Mouse (Mus musculus) monocyte, adult 2 months (primary cell): ENCODE data around the gene Emc7.
A peak's percentile ranks its signal among the peaks of the same experiment; 100 is the strongest.
"Not testable (repeated sequence)": the region's sequence is repeated elsewhere in the genome, so short reads cannot be mapped to it uniquely, and the experiment has no call there.

Experiments used
- DNase-seq, 2 experiments: peaks; one replicate each; pipeline ENCODE4 v3.0.0; 2022; ENCODE audit warnings: low spot score in 2 of 2, low read depth in 1 of 2

The Emc7 gene

DNA sequence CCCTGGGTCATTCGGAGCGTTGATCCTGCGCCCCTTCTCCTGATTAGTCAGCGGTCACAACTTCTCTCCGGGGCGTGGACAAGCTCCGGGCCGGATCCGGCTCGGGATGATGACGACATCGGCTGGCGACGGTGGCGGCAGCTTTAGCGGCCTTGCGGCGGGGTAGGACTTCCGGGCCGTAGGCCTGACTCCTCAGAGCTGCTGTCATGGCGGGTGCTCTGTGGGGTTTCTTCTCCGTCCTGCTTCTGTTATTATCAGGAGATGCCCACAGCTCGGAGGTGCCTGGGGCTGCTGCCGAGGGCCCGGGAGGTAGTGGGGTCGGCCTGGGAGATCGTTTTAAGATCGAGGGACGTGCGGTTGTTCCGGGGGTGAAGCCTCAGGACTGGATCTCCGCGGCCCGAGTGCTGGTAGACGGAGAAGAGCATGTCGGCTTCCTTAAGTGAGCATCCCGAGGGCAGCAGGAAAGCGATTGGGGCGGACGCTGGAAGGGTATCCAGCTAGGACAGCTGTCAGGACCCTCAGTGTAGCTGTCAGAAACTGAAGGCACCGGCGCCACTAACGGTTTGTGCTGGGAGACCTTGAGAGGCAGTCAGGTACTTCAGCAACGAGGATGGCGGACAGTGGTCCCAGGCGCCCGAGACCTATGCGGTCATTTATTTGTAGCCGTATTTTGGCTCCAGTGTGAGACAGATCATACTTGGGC is at the start of gene Emc7:
Gene Emc7, plus strand, starts transcription at position 136 of the 703 bp plus-strand sequence.
- peak; percentile 85 to 95 for DNase-seq

DNA sequence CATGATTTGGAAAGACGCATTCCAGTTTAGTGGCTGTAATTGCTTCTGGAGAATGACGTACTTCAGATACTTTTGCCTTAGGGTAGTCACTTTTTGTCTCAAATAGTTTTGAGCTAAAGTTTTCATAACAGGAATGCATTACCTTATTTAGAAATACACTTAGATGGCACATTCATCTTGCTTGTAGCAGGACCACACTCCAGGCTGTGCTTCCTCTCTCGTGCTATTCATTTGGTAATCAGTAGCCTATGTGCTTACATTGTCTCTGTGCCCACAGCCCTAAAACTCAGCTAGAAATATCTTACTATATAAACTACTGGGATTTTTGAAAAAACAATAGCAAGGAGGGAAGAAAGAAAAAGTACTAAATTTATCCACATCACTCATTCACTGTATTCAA is 47.8 kb upstream of the Emc7 start:
- no peak for DNase-seq

DNA sequence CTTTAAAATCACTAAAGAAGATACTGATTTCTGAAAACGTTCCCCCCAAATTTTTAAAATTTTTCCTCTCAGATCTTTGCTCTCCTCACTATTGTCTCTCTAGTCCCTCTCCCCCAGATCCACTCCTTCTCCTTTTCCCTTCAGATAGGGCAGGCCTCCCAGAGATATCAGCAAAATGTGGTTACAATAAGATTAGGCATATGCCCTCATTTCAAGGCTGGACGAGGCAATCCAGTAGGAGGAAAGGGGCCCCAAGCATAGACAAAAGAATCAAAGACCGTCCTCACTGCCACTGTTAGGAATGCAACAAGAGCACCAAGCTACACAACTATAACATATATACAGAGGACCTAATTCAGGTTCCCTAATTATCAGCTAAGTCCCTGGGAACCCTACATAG is 29.5 kb upstream of the Emc7 start:
- no peak for DNase-seq

DNA sequence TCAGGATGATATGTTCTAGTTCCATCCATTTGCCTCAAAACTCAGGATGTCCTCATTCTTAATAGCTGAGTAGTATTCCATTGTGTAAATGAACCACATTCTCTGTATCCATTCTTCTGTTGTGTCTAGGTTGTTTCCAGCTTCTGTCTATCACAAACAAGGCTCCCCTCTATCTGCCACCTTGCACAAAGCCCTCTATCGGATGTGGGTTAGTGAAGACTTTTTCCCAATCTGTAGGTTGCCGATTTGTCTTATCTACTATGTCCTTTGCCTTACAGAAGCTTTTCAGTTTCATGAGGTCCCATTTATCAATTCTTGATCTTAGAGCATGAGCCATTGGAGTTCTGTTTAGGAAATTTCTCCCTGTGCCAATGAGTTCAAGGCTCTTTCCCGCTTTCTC is 26.3 kb upstream of the Emc7 start:
- not testable (repeated sequence) for DNase-seq

DNA sequence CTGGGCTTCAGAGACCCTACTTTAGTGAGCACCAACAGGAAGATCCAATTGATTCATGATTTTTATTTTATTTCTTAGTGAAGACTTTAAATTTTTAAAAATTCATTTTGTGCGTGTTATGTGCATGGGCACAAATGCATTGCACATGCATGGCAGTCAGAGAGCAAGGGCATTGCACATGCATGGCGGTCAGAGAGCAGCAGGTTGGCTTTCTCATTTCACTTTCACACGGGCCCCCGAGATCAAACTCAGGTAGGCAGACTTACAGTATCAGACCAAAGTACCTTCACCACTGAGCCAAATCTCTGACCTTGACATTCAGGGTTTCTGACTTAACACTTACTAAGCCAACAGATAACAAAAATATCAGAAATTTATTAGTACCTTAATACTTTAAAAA is 25.1 kb upstream of the Emc7 start:
- DNase-seq: no peak

DNA sequence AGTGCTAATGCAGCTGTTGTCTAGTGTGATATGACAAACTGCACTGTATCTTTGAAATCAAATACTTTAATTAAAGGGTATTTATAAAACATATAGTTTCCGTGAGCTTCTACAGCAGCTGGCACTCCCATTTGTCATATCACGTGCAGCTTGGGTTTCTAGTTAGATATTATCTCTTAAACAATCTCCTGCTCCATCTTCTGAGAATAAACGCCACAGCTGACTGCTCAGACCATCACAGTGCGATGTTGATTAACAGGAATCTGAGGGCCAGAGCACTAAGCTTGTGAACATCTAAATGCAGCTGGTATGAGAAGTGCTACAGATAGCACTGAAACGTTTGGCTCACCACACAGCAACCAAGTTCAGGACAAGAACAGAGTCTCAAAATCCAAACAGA is 24.4 kb upstream of the Emc7 start:
- no peak for DNase-seq

DNA sequence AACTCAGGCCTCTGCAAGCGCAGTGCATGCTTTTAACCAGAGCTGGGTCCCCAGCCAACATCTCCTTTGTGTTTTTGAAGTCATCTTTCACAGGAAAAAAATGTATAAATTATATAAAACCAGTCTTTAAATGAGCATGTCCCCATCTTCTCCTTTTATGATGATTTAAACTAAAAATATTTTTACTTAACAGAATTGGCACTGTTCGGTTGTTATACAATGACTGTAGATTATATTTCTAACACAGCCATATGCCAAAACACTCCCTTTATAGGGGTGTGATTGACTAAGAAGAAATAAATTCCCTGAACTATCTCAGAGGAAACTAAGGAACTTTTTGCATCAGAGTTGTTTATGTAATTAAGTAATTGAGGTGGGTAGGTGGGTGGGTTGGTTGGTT is 22.3 kb upstream of the Emc7 start:
- DNase-seq: no peak

DNA sequence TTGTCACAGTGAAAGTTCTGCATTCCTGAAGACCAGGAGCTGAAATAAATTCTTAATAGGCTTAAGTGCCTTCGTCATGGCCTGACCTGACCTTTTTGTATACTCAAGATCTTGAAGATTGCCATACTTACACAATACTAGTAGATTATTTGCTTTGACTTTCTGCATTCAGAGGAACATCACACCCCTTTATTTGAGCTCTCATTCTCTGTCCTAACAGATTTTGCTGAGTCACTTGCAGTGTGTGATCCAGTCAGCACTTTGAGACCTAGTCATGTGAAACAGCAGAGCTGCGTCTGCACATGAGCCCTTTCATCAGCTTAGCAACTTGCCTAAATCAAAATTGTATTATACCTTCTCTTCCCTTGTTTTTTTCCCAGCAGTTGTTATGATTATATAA is 21.4 kb upstream of the Emc7 start:
- DNase-seq: no peak

DNA sequence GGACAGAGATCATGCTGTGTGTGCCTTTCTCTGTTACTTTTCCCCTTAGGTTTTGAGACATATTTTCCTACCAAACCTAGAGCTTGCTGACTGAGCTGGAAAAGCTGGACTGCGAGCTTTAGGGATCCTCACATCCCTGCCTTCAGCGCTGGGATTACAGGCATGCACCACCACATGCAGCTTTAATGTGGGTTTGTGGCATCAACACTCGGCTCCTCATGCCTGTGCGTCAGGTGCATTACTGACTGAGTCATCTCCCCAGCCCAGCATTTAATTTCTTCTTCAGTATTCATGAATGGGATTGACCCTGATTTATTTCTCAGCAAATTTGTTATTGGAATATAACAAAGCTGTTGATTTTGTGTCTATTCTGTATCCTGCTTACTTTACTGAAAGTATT is 18.5 kb upstream of the Emc7 start:
- DNase-seq: no peak

DNA sequence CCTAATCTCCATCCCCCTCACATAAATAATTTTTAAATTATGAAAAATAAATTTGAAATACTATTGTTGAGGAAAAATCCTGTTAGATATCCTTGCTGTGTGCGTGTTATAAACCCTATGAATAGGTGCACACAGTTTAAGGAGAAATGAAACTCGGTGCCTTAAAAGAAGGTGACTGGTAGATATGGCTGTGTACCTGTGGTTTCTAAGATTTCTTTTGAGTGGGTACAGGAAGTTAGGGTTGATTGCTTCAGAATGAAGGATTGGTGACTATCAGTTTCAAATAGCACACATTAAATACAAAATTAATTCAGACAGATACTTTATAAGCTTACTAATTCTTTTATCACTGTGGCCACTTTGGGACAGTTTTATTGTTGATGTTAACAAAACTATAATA is 17.2 kb upstream of the Emc7 start:
- no peak for DNase-seq

DNA sequence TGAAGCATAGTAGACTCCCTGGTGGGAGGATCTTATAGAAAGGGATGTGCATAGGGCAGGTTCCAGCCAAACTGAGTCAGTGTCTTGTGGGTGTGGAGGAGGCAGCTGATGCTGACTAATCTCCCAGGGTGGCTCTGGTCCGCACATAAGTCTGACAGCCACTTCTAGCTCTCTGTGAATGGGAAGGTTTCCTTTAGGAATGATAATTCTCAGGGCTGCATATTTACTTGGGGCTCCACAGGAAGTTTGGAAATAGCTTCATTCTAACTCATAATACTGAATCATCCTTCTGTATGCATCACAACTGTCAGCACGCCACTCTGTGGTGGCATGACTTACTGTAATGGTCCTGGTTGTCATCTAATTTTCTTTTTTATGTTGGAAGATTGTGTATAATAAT is 11.3 kb upstream of the Emc7 start:
- DNase-seq: no peak

DNA sequence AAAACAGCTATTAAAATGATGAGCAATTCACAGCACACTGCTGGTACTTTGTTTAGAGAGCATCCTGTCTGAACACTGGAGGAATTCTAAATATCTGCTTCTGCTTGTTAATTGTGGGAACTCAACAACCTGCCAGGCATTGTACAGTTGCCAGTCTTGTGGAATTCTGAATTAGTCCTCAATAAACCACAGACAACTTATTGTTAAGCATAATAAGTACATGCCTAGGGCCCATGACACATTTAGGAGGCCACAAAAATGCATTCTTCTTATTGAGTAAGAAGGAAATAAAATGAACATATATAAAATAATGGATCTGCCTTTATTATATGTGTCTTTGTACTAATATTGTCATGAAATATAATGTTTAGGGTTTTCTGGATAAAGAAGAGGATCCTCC is 9.3 kb upstream of the Emc7 start:
- DNase-seq: no peak

DNA sequence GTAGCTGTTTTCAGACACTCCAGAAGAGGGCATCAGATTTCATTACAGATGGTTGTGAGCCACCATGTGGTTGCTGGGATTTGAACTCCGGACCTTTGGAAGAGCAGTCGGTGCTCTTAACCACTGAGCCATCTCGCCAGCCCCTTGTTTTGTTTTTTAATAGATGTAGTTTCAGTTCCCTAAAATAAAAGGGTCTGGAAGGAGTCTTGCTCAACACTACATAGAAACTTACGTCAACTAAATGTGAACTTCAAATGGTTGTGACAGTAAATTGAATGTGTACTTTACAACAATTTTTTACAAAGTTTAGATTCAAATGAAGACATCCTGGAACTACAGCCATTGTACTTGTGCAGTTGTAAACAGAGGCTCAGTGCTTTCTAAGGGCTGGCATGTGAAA is 6.8 kb upstream of the Emc7 start:
- DNase-seq: peak in 1 of 2 experiments; percentile 10

DNA sequence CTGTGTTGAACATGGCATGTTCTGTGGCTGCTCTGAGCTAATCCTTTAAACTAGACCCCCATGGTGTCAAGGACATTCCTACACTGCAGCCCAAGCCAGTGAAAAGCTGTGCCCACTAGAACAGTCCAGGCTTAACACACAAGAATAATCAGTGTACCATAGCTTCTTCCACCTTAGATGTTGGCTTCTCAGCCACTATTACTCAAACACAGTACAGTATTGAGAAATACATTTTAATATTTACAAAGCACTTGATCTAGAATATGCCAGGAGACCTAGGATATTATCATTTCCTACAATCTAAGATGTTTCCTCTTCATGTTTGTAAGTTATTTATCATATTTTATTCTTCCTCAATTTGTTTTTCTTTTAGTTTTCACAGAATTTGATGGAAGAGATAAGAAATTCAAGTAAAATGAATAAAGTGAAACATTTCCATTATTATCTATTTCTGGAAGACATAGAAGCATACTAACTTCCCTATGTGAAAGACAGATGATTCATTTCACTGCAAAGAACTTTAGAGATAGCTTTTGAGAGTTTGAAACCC is 6.2 kb upstream of the Emc7 start:
- DNase-seq: no peak

DNA sequence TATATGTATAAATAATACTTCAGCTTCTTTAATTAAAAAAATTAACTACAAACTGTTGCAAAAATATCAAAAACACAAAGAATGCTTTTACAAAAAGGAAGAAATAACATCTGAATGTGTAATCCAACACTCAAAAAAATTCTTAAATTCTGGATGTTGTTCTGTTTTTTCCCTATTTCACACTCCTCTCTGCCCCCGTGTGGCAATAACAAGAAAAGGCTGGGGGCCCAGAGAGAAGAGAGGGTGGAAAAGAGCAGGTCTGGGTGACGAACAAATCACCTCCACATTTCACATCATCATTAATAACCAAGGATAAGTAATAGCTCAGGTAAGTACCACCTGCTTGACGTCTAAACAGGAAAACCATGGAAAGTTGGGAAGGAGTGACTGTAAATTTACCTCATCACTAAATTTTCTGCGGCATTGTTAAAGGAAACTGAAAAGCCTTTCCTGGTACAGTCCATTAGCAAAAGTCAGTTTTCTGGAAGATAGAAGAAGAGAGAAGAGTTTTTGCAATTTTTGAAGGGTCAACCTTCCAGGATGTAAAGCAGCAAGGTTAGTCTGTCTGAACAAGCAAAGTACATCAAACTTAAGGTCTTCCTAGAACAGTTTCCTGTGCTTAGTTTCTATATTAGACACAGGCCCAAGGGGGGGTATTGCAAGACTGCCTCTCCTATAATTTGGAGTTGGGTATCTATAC is 5.0 kb upstream of the Emc7 start:
- DNase-seq: no peak

DNA sequence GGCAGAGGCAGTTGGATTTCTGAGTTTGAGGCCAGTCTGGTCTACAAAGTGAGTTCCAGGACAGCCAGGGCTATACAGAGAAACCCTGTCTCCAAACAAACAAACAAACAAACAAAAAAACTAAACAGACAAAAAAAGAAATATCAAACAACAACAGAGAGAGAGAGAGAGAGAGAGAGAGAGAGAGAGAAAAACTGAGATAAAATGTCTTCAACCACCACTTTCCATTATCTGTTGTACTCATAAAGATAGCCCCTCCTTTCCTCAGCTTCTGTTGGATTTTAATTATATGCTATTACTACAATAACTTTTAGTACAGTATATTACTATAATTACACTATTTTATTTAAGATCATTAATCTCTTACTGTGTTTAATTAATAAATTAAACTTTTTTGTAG is 2.3 kb upstream of the Emc7 start:
- DNase-seq: not testable (repeated sequence)

DNA sequence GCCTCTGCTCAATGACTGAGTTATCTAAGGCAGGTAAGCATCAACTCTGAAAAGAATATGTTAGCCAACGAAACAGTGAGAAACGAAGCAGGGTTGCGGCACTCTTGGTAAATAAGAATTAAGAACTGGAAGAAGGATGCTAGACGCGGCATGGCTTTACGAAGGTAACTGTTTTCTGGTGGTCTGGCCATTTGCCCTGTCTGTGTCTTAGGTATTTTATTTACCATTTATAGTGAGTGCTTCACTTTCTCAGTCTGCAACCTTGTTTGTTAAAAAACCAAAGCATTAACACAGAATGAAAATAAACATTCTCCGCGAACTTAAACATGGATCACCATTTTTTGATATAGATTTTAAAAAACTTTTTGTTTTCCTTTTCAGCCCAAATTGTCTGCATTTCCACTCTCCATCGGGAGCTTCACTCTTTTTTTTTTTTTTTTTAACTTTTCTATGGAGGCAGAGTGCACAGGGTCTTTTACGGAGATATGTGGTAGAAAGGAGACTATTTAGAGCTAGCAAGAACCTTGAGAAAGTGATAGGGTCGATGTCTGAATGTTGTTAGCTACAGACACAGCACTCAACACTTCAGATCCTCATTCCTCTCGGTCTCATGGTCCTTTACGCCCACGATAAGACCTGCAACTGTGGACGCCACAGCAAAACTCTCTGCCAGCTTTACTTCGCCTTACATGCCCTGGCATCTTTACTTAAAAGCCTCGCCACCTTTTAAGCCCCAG is 504 bp upstream of the Emc7 start:
- DNase-seq: no peak

DNA sequence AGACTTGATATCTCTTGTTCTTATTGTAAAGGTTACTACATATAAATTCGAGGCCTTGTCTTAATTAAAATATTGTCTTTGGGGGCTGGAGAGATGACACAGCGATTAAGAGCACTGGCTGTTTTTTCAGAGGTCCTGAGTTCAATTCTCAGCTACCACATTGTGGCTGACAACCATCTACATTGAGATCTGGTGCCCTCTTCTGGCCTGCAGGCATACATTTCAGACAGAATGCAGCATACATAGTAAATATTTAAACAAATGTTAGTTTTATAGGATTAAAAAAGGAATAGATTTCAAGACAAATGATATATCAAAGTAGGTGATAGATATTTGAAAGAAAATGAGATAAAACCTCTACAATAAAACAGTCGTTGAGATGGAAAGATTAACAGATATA is 5.8 kb downstream of the Emc7 start:
- no peak for DNase-seq

DNA sequence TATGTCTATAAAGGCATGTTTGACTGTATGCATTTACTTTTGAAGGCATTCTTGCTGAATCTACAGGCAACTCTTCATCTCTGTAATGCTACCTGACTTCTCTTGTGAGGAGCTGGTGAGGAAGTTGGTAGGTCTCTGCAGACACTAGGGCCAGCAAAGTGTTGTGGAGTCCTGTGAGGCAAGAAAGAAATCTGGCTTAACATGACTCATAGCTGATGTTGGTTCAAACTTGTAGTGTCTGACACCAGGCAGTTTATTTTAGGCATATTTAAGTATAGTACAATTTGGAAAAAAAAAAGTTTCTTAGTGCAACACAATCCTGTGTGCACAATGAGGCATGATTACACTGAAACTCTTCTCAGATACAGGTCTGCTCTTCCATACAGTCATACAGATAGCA is 14.7 kb downstream of the Emc7 start:
- no peak for DNase-seq

DNA sequence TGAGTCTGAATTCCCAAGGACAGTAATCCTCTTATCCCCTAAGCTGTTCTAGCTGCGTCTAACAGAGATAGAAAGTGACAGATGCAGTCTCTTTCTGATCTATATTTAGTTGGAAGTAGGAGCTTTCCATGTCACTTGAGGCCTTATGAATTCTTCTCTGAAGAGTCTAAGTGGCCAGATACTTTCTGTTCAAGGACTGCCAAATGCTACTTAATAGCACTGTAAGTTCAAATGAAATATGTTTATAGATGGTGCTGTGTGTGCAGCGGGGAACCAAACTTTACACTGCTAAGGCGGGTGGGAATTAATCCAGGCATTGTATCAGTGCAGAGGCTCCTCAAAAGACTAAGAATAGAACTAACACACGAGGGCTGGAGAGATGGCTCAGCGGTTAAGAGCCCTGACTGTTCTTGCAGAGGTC is 16.2 kb downstream of the Emc7 start:
- DNase-seq: no peak

DNA sequence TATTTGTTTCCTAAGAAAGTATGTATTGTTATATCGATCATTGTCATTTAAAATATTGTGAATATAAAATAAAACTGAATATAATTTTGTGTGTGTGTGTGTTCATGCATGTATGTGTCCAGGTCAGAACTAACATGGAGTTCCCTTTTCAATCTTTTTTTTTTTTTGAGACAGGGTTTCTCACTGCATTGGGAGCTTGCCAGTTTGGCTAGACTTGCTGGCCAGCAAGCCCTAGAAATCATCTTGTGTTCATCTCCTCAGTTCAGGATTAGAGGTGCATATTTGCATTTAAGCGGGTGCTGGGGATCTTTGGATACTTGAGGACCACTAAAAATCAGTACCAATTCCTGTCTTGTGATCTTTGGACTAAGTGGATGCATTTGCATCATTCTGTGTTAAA is 17.3 kb downstream of the Emc7 start:
- no peak for DNase-seq
